Mouse (Mus musculus) testis, adult 2 months (tissue): ENCODE data around the gene Ell.

ENCODE experiments used
- CTCF ChIP-seq: fragments of 200-500 bp; IDR thresholded peaks from 2 replicates; pipeline ENCODE4 v1.5.1; 2012; ENCODE audit warnings: low read depth, mild to moderate bottlenecking, inconsistent platforms, low read length, moderate library complexity; ENCODE audit not compliant: control insufficient read depth, insufficient read depth, insufficient replicate concordance
- POLR2A ChIP-seq: fragments of 200-500 bp; IDR thresholded peaks from 2 replicates; pipeline ENCODE4 v1.6.1; 2012; ENCODE audit warnings: low read depth, mild to moderate bottlenecking, inconsistent platforms, low read length, moderate library complexity; ENCODE audit not compliant: control insufficient read depth

DNA sequence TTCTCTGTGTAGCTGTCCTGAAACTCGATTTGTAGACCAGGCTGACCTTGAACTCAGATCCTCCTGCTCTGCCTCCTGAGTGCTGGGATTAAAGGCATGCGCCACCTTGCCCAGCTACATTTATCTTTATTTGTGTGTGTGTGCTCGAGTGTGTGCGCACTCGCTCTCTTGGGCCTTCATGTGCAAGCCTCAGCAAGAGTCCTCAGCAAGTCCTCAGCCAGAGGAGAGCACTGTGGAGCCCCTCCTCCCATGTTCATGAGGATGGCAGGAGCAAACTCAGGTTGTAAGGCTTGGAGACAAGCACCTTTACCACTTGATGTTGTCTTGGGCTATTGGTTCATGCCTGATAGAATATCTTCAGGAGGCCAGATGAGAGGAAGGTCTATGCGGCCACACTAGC is 8.5 kb downstream of the Ell start:
- TF ChIP-seq CTCF (no peak), POLR2A (no peak)
